Mouse (Mus musculus): Measurements from ENCODE around the gene Blm. TPM values are rescaled to one million over a fixed set of nuclear protein-coding genes. Genes with fewer than 3 reads are reported as not detected.

The Blm gene
- total RNA-seq, 1 experiment from 2014 or later, result 6.6 TPM

GRCm38 (mm10) chr7:80405188-80405695 is 129.7 kb downstream of the Blm start, which contains the start of gene Furin:
TSS of gene Furin (minus strand) at chr7:80405436.
- DNase-seq, result no peak

Other genes with a start within 250 kb of the Blm start
- 17.8 and 23.2 TPM in 2 replicates for gene Prc1, start 240.7 kb downstream of the Blm start, total RNA-seq (2021)
- gene Rccd1, start 210.7 kb downstream of the Blm start, total RNA-seq (2021), result 15.4 and 19.1 TPM in 2 replicates
- 47.0 and 49.5 TPM in 2 replicates for gene Unc45a, start 194.1 kb downstream of the Blm start, total RNA-seq (2021)
- gene Hddc3, start 192.0 kb downstream of the Blm start, total RNA-seq (2021), result 32.8 and 37.9 TPM in 2 replicates
- gene Man2a2, start 163.7 kb downstream of the Blm start, total RNA-seq (2021), result 92.6 and 109 TPM in 2 replicates
- 10.0 and 12.0 TPM in 2 replicates for gene Fes, start 147.2 kb downstream of the Blm start, total RNA-seq (2021)
- 157 and 167 TPM in 2 replicates for gene Furin, start 129.7 kb downstream of the Blm start, total RNA-seq (2021)
- 34.0 and 39.3 TPM in 2 replicates for gene Crtc3, start 153.8 kb upstream of the Blm start, total RNA-seq (2021)

Data from adrenal gland, postnatal 25 days (tissue).